Mouse (Mus musculus) cerebellum, adult 11 months (tissue): ENCODE results near the gene Tspan4.

Experiments
- DNase-seq: peaks from one replicate; pipeline ENCODE4 v3.0.0; 2022

Gene Tspan4

GRCm38 (mm10) chr7:141461521-141462332 lies 13.3 kb upstream of the Tspan4 start:
- DNase-seq = no peak

- DNase-seq = no peak
Measured at GRCm38 (mm10) chr7:141462333-141462821, 12.7 kb upstream of the Tspan4 start.

GRCm38 (mm10) chr7:141463824-141464602 lies 11.0 kb upstream of the Tspan4 start:
- DNase-seq = no peak

DNA sequence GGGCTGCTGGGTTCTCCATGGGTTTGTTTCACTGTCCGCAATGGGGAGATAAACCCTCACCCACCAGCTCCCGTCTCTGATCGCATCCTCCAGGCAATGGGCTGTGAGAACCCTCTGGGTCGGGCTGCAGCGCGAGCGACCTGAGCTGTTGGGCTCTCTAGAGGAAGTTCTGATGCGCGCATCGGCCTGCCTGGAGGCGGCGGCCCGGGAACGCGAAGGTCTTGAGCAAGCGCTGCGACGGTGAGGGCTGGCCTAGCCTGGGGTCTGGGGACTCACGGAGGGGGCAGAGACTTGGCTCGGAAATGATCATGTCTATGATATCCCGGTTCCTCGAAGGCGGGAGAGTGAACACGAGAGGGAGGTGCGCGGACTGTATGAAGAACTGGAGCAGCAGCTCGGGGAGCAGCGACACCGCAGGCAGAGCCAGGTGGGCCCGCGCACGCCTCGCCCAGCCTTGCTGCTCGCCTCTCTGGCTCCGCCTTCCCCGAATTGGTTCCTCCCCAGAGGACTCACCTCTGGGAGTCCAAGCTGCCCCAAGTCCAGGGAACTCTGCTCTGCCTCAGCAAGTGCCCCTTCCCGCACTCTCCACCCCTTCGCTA lies 10.3 kb upstream of the Tspan4 start:
- DNase-seq = no peak

- no peak for DNase-seq
Measured at GRCm38 (mm10) chr7:141465388-141466044, 9.5 kb upstream of the Tspan4 start.

DNA sequence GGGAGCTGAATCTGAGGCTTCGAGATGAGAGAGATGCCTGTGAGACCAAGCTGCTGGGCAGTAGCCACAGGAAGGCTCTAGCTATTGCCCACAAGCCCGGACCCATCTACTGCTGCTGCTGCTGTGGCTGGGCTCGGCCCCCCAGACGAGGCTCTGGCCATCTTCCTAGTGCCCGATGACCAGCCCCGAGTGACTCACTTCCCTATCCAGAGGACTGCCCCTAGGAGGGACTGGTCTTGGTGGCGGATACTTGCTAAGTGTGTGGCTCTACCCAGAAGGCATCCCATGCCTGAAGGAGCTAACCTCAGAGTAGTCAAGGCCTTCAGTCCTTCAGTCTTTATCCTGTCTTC lies 9.0 kb upstream of the Tspan4 start:
- no peak for DNase-seq

- no peak for DNase-seq
Measured at GRCm38 (mm10) chr7:141466607-141467148, 8.4 kb upstream of the Tspan4 start.

GRCm38 (mm10) chr7:141467230-141468030 lies 7.6 kb upstream of the Tspan4 start, which contains the start of gene Cd151:
Gene Cd151, plus strand, starts transcription at chr7:141467392.
- DNase-seq = peak; percentile 74

- DNase-seq = no peak
Measured at GRCm38 (mm10) chr7:141468164-141468521, 6.9 kb upstream of the Tspan4 start.

DNA sequence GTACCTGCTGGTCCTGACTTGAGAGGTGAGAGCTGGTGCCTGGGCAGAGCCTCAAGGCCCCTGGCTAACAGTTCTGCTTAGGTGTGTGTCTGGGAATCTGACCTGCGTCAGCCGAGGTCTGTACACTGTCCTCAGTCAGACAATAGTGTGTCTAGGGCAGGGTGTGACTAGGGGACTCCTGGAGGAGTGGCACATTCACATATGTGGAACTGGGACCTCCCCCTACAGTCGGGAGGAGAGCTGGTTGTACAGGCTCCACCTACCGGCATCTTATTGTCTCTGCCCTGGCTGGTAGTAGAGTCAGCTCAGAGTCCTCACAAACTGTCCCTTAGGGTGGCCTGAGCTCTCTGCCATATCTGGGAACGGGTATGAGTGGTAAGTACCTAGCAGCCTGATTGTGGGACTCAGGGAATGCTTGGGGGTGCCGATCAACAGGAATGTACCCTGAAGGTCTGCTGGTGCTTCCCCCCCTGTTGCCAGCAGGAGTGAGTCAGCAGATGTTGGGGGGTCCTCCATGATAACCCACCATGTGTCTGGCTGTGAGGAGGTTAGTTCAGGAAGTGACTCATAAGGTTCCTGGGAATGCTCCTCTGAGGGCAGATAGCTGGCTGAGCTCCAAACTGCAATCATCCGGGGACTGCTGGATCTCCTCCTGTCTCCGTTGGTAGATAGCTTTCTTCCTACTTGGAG lies 6.4 kb upstream of the Tspan4 start:
- no peak for DNase-seq

- no peak for DNase-seq
Measured at GRCm38 (mm10) chr7:141469352-141469751, 5.7 kb upstream of the Tspan4 start.

GRCm38 (mm10) chr7:141469901-141470636 lies 5.0 kb upstream of the Tspan4 start:
- DNase-seq = no peak

GRCm38 (mm10) chr7:141470637-141470944 lies 4.4 kb upstream of the Tspan4 start:
- no peak for DNase-seq

- DNase-seq = no peak
Measured at GRCm38 (mm10) chr7:141471236-141471635, 3.8 kb upstream of the Tspan4 start.

DNA sequence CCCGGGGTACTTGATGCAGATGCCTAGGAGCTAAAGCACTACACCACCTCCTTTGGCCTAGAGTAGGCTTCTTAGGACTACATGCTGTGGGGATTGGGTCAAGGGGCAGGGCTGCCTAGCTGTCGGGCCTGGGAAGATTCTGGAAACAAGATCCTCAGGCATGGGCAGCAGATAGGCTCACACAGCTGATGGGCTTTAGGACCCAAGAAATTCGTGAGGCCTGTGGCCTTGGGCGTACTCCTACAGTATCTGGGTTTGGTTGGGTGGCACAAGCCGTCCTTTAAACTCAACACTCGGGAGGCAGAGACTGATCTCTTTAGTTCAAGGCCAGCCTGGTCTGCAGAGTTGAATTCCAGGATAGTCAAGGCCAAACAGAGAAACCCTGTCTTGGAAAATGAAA lies 2.8 kb upstream of the Tspan4 start:
- no peak for DNase-seq

- no peak for DNase-seq
Measured at GRCm38 (mm10) chr7:141472763-141473162, 2.3 kb upstream of the Tspan4 start.

GRCm38 (mm10) chr7:141474160-141474559 lies 880 bp upstream of the Tspan4 start:
- DNase-seq = no peak

GRCm38 (mm10) chr7:141475805-141476158 lies 742 bp downstream of the Tspan4 start:
- no peak for DNase-seq

- peak; percentile 57 for DNase-seq
Measured at GRCm38 (mm10) chr7:141476226-141476980, 1.4 kb downstream of the Tspan4 start.

DNA sequence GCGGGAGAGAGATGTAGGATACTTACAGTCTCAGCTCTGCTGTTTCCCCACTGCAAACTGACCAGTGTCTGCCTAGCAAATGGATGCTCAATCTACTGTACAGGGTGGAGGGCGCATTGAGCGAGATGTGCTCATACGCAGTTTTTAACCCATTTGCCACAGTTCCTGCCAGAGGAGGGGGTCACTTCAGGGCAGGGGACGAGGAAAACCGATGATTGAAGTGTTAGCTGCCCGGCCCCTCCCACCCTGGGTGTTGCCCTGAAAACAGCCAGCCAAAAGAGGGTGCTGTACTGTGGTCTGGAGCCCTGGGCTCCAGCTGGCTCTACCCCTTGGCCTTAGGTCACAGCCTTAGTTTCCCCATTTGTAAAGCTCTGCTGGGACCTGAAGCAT lies 1.9 kb downstream of the Tspan4 start:
- no peak for DNase-seq
